Mouse (Mus musculus): ENCODE measurements around the gene 2610528A11Rik.
"Not testable (repeated sequence)": the region's sequence is repeated elsewhere in the genome, so short reads cannot be mapped to it uniquely, and the experiment has no call there.

Gene 2610528A11Rik

GRCm38 (mm10) chr14:37113922-37114321 is at the start of gene 2610528A11Rik:
Gene 2610528A11Rik, minus strand, starts transcription at chr14:37114022.
- no peak for DNase-seq (ENCODE audit: low read depth, low spot score)

DNA sequence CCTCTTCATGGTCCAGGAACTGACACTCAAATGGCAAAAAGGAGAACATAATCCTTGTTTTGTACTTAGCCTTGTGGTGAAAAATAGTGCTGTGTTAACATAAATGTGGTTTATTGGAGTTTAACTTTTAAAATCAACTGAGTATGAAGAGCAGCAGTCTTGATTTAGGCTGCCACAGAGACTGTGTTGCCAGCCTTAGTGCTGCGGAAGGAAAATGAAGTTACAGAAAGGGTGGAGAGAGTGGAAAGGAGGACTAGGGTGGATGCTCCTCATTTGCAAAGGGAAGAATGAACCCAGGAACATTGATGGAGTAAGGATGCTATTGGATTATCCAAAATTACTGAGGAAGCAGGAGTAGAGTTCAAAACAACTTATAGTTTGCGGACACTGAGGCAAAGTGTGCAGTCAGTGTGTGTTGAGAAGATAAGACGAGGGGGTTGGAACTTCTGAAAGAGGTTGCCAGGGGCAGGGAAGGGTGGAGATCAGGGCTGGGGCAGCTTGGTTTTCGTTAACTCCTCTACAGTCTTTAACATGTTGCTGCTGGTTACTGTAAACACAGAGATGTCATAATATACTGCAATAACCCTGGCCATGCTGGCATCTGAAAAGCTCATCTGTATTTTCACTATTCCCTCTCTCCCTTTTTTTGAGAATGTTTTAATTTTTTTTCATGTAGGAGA is 49.6 kb upstream of the 2610528A11Rik start:
- no peak for DNase-seq (ENCODE audit: low read depth, low spot score)

- DNase-seq (ENCODE audit: low read depth, low spot score) = no peak
Measured at GRCm38 (mm10) chr14:37154391-37154790, 40.6 kb upstream of the 2610528A11Rik start.

GRCm38 (mm10) chr14:37139051-37139710 is 25.4 kb upstream of the 2610528A11Rik start:
- DNase-seq (ENCODE audit: low read depth, low spot score) = no peak

DNA sequence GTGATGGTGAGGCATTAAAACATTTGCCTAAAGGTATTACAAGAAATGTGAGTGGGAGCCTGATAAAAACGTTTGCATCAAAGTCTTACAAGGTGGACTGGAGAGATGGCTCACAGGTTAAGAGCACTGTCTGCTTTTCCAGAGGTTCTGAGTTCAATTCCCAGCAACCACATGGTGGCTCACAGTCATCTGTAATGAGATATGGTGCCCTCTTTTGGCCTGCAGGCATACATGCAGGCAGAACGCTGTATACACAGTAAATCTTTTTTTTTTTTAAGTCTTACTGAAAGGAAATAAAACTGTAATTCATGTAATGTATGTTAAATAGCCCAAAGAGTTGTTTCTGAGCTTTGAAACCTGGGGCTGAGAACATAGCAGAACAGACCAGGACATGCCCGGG is 23.8 kb upstream of the 2610528A11Rik start:
- not testable (repeated sequence) for DNase-seq (ENCODE audit: low read depth, low spot score)

DNA sequence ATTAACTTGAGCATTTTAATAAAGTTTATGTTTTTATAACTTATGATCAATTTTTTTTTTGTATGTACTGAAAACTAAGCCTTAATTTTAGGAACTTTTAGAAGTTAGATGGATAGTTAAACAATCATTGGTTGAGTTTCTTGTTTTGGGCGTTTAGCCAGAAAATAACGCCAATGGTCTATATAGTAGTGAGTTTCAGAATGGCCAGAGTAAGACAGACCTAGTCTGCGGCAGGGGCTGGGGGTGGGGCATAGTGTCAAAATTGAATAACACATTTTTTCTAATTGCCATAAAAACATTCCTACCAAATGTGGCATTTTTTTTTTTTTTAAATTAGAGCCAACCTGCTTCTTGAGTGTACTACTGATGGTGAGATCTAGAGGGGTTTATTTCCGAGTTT is 22.3 kb upstream of the 2610528A11Rik start:
- no peak for DNase-seq (ENCODE audit: low read depth, low spot score)

DNA sequence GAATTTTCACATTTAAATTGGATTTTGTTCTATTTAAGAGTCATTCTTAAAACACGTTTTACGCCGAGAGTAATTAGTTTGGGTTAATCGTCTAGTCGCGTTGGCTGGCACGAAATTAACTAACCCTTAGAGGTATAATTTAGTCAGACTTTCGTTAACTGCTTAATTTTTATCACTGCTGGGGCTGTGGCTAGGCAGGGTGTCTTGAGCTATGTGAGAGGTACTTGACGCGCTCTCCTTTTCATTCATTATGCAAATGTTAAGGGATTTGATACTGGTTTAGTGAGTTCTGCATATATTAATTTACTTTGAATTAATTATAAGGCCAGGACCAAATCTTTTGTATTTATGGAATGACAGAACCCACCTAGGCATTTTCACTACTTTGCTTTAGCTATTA is 21.8 kb upstream of the 2610528A11Rik start:
- no peak for DNase-seq (ENCODE audit: low read depth, low spot score)

DNA sequence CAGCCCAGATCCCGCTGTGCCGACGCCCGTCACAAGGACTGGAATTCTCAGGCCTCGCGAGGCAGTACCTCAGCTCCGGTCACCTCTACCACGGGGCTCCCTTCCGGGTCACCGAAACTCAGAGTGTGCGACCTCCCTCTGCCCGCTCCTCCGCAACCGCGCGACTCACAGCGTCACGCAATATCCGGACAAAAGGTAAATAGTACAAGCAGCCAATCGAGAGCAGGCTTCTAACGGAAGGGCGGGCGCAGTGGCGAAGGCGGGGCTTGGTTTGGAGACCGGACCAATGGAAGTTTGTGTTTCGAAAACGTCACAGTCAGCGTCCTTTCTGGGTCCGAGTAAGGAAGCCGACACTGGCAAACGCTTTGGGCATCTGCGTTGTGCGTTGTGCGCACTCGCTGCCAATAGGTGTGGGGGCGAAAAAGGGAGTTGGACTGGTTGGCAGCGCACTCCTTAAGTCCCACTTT is 21.3 kb upstream of the 2610528A11Rik start, which contains the start of gene Ghitm:
TSS of gene Ghitm (minus strand) at position 146 of the 467 bp plus-strand sequence.
- DNase-seq (ENCODE audit: low read depth, low spot score) = peak; percentile 91

DNA sequence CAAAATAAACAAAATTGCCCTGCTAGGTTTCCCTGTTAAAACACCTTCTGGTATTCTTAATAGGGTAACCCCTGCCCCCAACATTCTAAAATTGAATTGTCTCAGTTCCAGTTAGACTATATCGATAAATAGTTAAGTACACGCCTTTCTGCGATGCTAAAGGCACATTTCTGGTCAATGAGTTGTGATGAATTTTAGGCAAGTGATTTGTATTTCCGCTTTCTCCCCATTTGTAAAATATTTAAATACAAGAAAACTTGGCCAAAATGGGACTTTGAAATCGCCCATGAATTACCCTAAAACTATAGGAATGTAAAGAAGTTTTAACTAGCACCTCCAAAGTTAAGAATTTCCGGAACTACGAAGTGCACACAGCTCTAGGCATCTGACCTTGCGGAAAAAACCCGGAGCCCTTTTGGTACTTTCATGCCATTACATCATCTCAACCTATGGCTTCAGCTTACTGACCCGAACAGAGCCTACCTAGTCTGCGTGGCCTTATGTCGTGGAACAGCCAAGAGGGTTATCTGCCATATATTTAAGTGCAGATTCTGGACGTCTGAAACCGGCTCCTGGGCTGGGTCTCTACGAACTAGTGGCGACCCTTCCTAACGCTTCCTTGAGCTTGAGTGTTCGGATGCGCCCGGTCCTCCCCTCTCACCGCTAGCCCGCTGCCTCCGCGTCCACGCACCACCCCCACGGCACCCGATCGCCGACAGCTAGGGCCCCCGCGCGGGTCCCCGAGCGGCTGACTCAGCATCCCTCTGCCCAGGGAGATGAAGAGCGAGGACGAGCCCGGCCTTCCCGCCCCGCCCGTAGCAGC is 20.7 kb upstream of the 2610528A11Rik start:
- no peak for DNase-seq (ENCODE audit: low read depth, low spot score)

- DNase-seq (ENCODE audit: low read depth, low spot score) = no peak
Measured at GRCm38 (mm10) chr14:37127652-37128051, 13.8 kb upstream of the 2610528A11Rik start.

GRCm38 (mm10) chr14:37119233-37119632 is 5.4 kb upstream of the 2610528A11Rik start:
- no peak for DNase-seq (ENCODE audit: low read depth, low spot score)

DNA sequence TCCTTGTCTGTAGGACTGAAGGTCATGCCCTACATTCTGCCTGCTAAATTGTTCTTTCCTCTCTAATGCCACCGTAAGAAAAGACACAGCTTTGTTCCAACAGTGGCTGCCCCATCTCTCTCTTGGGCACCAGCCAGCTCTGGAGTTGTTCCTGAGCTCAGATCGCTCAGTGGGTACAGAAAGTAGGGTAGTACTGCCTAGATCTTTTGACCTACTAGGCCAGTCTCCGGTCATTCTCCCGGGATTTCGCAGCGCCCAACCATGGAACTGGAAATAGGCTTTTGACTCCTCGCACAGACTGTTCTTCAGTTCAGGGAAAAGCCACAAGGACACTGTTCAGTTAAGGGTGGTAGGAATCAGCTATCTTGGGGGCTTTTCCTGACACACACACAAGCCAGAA is 891 bp downstream of the 2610528A11Rik start:
- no peak for DNase-seq (ENCODE audit: low read depth, low spot score)

DNA sequence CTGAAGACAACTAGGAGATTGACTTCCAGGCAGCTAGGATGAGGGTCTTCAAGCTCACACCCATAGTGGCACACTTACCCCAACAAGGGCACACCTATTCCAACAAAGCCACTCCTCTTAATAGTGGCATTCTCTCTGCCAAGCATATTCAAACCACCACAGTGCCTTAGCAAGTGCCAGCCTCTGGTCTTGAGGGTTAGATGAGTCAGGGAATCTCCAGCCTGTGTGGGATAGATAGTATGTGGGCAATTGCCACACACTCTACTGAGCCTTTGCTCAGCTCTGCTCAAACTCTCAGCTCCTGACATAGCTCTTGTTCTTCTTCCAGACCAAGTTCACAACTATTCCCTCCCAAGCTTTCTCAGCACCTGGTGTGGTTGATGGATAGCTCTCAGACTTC is 2.5 kb downstream of the 2610528A11Rik start:
- DNase-seq (ENCODE audit: low read depth, low spot score) = no peak

DNA sequence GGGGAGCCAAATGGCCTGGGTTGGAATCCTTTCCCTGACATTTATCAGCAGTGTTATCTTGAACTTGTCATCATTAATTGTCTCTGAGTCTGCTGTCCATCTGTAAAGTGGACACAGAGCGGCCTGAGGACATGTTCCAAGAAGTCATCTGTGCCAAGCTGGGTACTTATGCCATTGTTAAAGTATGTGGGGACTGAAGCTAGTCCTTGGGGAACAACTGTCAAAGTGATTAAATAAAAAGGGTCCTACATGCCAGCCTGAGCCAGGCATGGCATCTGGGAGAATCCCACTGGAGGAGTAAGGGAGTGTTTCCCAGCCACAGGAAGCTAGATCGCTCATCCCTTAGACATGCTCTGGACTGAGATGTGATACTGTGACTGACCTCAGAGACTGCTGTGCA is 3.4 kb downstream of the 2610528A11Rik start:
- no peak for DNase-seq (ENCODE audit: low read depth, low spot score)

GRCm38 (mm10) chr14:37109975-37110374 is 3.8 kb downstream of the 2610528A11Rik start:
- no peak for DNase-seq (ENCODE audit: low read depth, low spot score)

DNA sequence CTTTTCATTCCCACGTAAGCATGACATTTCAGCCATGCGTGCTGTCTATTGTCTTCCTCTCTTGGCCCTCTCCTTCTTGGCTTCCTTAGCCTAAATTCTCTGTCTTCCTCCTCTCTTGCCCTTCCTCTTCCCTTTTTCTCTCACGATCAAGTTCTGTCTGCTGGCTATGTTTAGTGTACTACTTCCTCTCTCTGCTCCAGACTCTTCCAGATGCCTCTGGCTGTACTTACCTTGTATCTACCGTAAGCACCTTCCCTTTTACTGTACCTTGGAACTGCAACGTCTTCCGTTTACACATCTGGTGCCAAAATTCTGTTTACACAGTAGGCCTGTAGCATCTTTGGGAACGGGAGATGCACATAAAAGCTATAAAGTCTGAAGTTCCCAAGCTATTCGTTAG is 4.4 kb downstream of the 2610528A11Rik start:
- no peak for DNase-seq (ENCODE audit: low read depth, low spot score)

- DNase-seq (ENCODE audit: low read depth, low spot score) = no peak
Measured at GRCm38 (mm10) chr14:37105846-37106245, 8.0 kb downstream of the 2610528A11Rik start.

- DNase-seq (ENCODE audit: low read depth, low spot score) = no peak
Measured at GRCm38 (mm10) chr14:37104747-37105146, 9.1 kb downstream of the 2610528A11Rik start.

GRCm38 (mm10) chr14:37102484-37102883 is 11.3 kb downstream of the 2610528A11Rik start:
- no peak for DNase-seq (ENCODE audit: low read depth, low spot score)

- DNase-seq (ENCODE audit: low read depth, low spot score) = no peak
Measured at GRCm38 (mm10) chr14:37101531-37101930, 12.3 kb downstream of the 2610528A11Rik start.

DNA sequence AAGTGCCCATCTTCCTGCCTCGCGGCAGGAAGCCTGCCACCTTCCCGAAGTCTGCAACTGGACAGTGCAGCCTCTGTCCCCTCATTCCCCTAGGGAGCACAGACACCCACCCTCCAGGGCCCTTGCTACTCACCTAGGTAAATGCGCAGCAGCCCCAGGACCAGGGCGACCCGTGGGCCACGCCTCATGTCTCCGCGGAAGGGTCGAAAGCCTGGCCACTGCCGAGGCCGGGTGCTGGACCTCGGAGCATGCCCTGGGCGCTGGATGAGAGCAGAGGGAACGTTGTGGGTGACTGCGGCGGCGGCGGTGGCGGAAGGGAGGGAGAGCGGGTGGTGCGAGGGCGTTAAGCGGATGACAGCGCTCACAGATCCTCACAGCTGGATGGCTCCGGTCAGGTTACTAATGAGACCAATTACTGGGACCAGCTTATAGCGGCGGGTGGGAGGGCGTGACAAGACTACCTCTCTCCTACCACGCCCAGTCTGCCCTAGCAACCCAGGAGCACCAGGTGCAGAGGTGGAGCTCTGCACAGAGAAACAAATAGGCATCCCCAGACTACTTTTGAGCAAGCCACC is 15.8 kb downstream of the 2610528A11Rik start, which contains the start of gene Cdhr1:
TSS of gene Cdhr1 (minus strand) at position 392 of the 575 bp plus-strand sequence.
- peak; percentile 14 for DNase-seq (ENCODE audit: low read depth, low spot score)

DNA sequence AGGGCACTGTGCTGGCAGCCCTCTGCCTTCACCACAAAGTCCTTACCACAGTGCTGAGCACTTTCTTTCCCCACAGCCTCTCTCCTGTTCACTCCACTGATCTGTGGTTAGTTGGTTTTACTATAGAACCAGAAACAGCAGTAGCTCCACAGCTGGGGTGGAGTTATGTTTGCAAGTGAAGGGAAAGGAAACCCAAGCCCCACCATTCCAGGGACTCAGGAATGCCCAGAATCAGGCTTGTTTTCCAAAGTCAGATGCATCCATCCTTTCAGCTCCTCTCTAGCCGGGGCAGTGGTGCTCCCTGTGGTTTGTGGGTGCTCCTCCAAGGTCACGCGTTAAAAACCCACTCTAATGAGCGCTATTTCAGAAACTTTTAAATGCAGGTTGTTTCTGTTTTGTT is 18.3 kb downstream of the 2610528A11Rik start:
- no peak for DNase-seq (ENCODE audit: low read depth, low spot score)
